Comparison of ENCODE assay signal across 8 mouse cellular contexts in genomic region chr3:105705061-105705549, GRCm38 (mm10). TPM values are rescaled to one million over a fixed set of nuclear protein-coding genes. Genes with fewer than 3 reads are reported as not detected.
DNase-seq lines count a peak whose midpoint lies in the region; ATAC-seq and TF ChIP-seq lines count a peak whose summit lies in the region.

No protein-coding gene starts in this region.

- under 1% methylated on average over 28 of the region's 28 CpGs for WGBS in heart, embryonic 15.5 days
- under 1% methylated on average over 28 of the region's 28 CpGs for WGBS in lung, adult 2 months

- peak overlapping the region; percentile 63 for H3K9ac ChIP-seq in heart, embryonic 15.5 days

- peak; percentile 36; the same call in 1 of the 2 replicates for TF ChIP-seq POLR2A in embryonic fibroblast, embryonic 13.5 days (IDR thresholded peaks at IDR 0.05; ENCODE audit: low read depth, low read length)
- no peak for TF ChIP-seq POLR2A in lung, adult 2 months (IDR thresholded peaks at IDR 0.05; ENCODE audit: borderline replicate concordance, extremely low read depth, low read depth, low read length)

- TF ChIP-seq CTCF in C2C12 (IDR thresholded peaks at IDR 0.05; ENCODE audit: control insufficient read depth, insufficient read depth, insufficient read length): no peak
- TF ChIP-seq CTCF in embryonic fibroblast, embryonic 13.5 days (IDR thresholded peaks at IDR 0.05; ENCODE audit: borderline replicate concordance, insufficient read depth, low read length): no peak
- no peak for TF ChIP-seq CTCF in lung, adult 2 months (IDR thresholded peaks at IDR 0.05; ENCODE audit: insufficient read depth, low read length)

- no peaks in the 10 kb centered on the region for H3K27me3 ChIP-seq in C2C12 (ENCODE audit: control insufficient read depth, insufficient read depth, insufficient read length)
- H3K27me3 ChIP-seq in heart, embryonic 15.5 days: peaks cover 2% of the 10 kb centered on the region; the same call in 1 of the 2 replicates

- H3ac ChIP-seq in C2C12 (ENCODE audit: control insufficient read depth, insufficient read length, low read depth): peak overlapping the region; percentile 82

- H3K4me1 ChIP-seq in embryonic fibroblast, embryonic 13.5 days (ENCODE audit: control insufficient read depth, insufficient read depth, low read length): peaks cover 3% of the 10 kb centered on the region; the same call in 1 of the 2 replicates
- peaks cover 58% of the 10 kb centered on the region for H3K4me1 ChIP-seq in heart, embryonic 15.5 days (replicated peaks)
- H3K4me1 ChIP-seq in lung, adult 2 months (ENCODE audit: control insufficient read depth, insufficient read depth, low read length): peaks cover 4% of the 10 kb centered on the region; the same call in 1 of the 2 replicates

- peak; percentile 72 for DNase-seq in adrenal gland, postnatal 25 days
- peak; percentile 56 to 70 for DNase-seq in kidney, postnatal 4 days
- peak; percentile 52 for DNase-seq in lung, adult 2 months
- peak; percentile 64 for DNase-seq in ovary, adult 18-20 months (ENCODE audit: low spot score)
- peak; percentile 48 for DNase-seq in thymus, postnatal 25 days

- ATAC-seq in heart, embryonic 15.5 days (replicated peaks; ENCODE audit: insufficient number of reproducible peaks, insufficient read depth, low FRiP score, low read depth): peak; percentile 48

- peaks cover 6% of the 10 kb centered on the region for H3K79me3 ChIP-seq in C2C12 (ENCODE audit: low read depth)

- peak overlapping the region; percentile 70 for H3K27ac ChIP-seq in embryonic fibroblast, embryonic 13.5 days (ENCODE audit: insufficient read depth, low read length)
- peak overlapping the region; percentile 80 for H3K27ac ChIP-seq in heart, embryonic 15.5 days

- peaks cover 32% of the 10 kb centered on the region for H3K79me2 ChIP-seq in C2C12 (ENCODE audit: control insufficient read depth, insufficient read depth)

- H3K9me3 ChIP-seq in heart, embryonic 15.5 days (replicated peaks): no peaks in the 10 kb centered on the region

- H3K4me3 ChIP-seq in C2C12 (ENCODE audit: insufficient read depth, poor library complexity, severe bottlenecking): peak overlapping the region; percentile 36
- peak overlapping the region; percentile 81 for H3K4me3 ChIP-seq in embryonic fibroblast, embryonic 13.5 days (ENCODE audit: insufficient read depth, low read length)
- peak overlapping the region; percentile 63 for H3K4me3 ChIP-seq in heart, embryonic 15.5 days
- H3K4me3 ChIP-seq in lung, adult 2 months (replicated peaks; ENCODE audit: extremely low read depth, low read depth, low read length): peak overlapping the region; percentile 76

- H3K4me2 ChIP-seq in heart, embryonic 15.5 days: peak overlapping the region; percentile 90

- no peaks in the 10 kb centered on the region for H3K36me3 ChIP-seq in C2C12 (ENCODE audit: control insufficient read depth, insufficient read depth)
- H3K36me3 ChIP-seq in heart, embryonic 15.5 days: no peaks in the 10 kb centered on the region

TF ChIP-seq in C2C12, 6 proteins besides CTCF, POLR2A, EP300 and RAD21:
- TF ChIP-seq MYOD1 (IDR thresholded peaks at IDR 0.05; ENCODE audit: control insufficient read depth, insufficient read length, low read depth) (no peak), USF1 (IDR thresholded peaks at IDR 0.05; ENCODE audit: low read depth) (no peak), MYOG (IDR thresholded peaks at IDR 0.05; ENCODE audit: control insufficient read depth, extremely low read depth, insufficient read length) (no peak), CEBPB (IDR thresholded peaks at IDR 0.05; ENCODE audit: low read depth) (no peak), MAX (IDR thresholded peaks at IDR 0.05) (no peak), FOSL1 (IDR thresholded peaks at IDR 0.05; ENCODE audit: insufficient read depth, low read length, poor library complexity, severe bottlenecking) (no peak)
TF ChIP-seq in C2C12: peak in this region for 0.

RNA-seq across cellular contexts. Expression of gene Inka2, which starts 0.7 kb away (rescaled TPM):
- polyA plus RNA-seq in C2C12 (2012; fragmentation: generic; extraction: Trizol): 6.3 TPM
- 2.3 and 4.2 TPM in 2 replicates for total RNA-seq in adrenal gland, postnatal 25 days (2021)
- 11.2 and 14.5 TPM in 2 replicates for polyA plus RNA-seq in embryonic fibroblast, embryonic 13.5 days (2011; ENCODE audit: insufficient read length, low read depth, missing spikeins)
- 2.7 and 2.8 TPM in 2 replicates for polyA plus RNA-seq in heart, embryonic 15.5 days (2015; fragmentation: Nextera tagmentation; extraction: Ambion mirVana)
- 5.7 and 7.6 TPM in 2 replicates for polyA plus RNA-seq in lung, adult 2 months (2012; rRNA removed)

RNA-seq across cellular contexts. Expression of gene Ddx20, which starts 17.7 kb away (rescaled TPM):
- 15.7 TPM for polyA plus RNA-seq in C2C12 (2012; fragmentation: generic; extraction: Trizol)
- 18.5 and 22.0 TPM in 2 replicates for total RNA-seq in adrenal gland, postnatal 25 days (2021)
- 15.6 and 19.6 TPM in 2 replicates for polyA plus RNA-seq in embryonic fibroblast, embryonic 13.5 days (2011; ENCODE audit: insufficient read length, low read depth, missing spikeins)
- polyA plus RNA-seq in heart, embryonic 15.5 days (2015; fragmentation: Nextera tagmentation; extraction: Ambion mirVana): 18.1 and 20.6 TPM in 2 replicates
- polyA plus RNA-seq in lung, adult 2 months (2012; rRNA removed): 11.6 and 25.8 TPM in 2 replicates

Comparison
In these comparisons a context has a peak if more than half of its experiments do, and no peak if none do; other contexts are left out.
1. Peak in every context shown above with its lines: DNase-seq, ATAC-seq, H3K4me3 ChIP-seq and H3K27ac ChIP-seq.